In the genomic region with DNA sequence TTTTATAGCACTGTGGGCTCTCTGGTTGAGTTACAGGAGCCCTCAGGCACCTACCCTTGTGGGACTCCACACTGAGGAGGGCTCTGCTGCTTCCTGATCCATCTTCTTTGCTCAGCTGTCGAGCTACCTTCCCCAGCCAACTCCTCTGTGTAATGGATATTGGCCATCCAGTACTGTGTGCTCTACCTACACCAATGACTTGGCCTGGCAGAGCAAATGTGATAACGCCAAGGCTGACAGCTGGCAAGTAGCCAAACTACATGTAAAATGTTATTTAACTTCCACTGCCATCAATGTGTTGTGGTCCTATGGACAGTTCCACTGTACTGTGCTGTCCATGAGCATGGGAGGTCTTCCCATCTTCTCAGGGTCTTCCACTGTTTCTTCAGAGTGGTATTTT, we compare ENCODE assay signal across 15 mouse cellular contexts.
"Had no signal": no experiment of that assay in that cellular context is flagged by ENCODE, and none has a peak within 500 bp of the region (broad histone marks: within the 10 kb centered on the region; RNA-seq: fewer than 3 reads in every experiment).

No protein-coding gene starts in this region.

- H3K4me1 ChIP-seq: limb, embryonic 10.5 days; limb, embryonic 13.5 days; lung, embryonic 15.5 days had no signal

- H3K27me3 ChIP-seq: limb, embryonic 13.5 days; liver, embryonic 13.5 days; lung, embryonic 15.5 days had no signal

- H3K4me3 ChIP-seq: limb, embryonic 10.5 days; limb, embryonic 13.5 days; liver, embryonic 13.5 days; lung, embryonic 15.5 days had no signal

- ATAC-seq: intestine, embryonic 16.5 days had no signal

- H3K9me3 ChIP-seq: limb, embryonic 10.5 days; limb, embryonic 13.5 days; liver, embryonic 13.5 days; lung, embryonic 15.5 days had no signal

- H3K36me3 ChIP-seq: lung, embryonic 15.5 days had no signal

- H3K9ac ChIP-seq: limb, embryonic 13.5 days; liver, embryonic 13.5 days; lung, embryonic 15.5 days had no signal

- DNase-seq: kidney, adult 18-20 months; kidney, adult 9 months; kidney, postnatal 14 days; kidney, postnatal 4 days; liver; liver, embryonic 13.5 days; lung, postnatal 10 days; lung, postnatal 4 days; midbrain, embryonic 14.5 days; thymus, postnatal 25 days had no signal

- H3K4me2 ChIP-seq: limb, embryonic 13.5 days; liver, embryonic 13.5 days; lung, embryonic 15.5 days; midbrain, embryonic 11.5 days had no signal

- H3K27ac ChIP-seq: limb, embryonic 10.5 days; limb, embryonic 13.5 days; liver, embryonic 13.5 days; lung, embryonic 15.5 days had no signal
